Mouse (Mus musculus) liver, adult 2 months (tissue): Measurements from ENCODE around the gene Ephx4.

Experiments
- CTCF ChIP-seq: fragments of 200-500 bp; IDR thresholded peaks from 2 replicates; pipeline ENCODE4 v1.5.1; 2011; ENCODE audit warnings: low read depth, low read length, control low read depth
- POLR2A ChIP-seq: fragments of 200-500 bp; IDR thresholded peaks from 2 replicates; pipeline ENCODE4 v1.6.1; 2011; ENCODE audit warnings: low read length, control low read depth; ENCODE audit not compliant: insufficient read depth; ENCODE audit errors: extremely low read depth

GRCm38 (mm10) chr5:107371335-107371734, 31.2 kb upstream of the Ephx4 start:
- no peak for TF ChIP-seq CTCF
- no peak for TF ChIP-seq POLR2A
